Mouse (Mus musculus): ENCODE measurements around the gene Triap1. TPM values are rescaled to one million over a fixed set of nuclear protein-coding genes. Genes with fewer than 3 reads are reported as not detected.

Gene Triap1
- polyA plus RNA-seq, 1 experiment from 2014 or later, result 60.0 TPM

DNA sequence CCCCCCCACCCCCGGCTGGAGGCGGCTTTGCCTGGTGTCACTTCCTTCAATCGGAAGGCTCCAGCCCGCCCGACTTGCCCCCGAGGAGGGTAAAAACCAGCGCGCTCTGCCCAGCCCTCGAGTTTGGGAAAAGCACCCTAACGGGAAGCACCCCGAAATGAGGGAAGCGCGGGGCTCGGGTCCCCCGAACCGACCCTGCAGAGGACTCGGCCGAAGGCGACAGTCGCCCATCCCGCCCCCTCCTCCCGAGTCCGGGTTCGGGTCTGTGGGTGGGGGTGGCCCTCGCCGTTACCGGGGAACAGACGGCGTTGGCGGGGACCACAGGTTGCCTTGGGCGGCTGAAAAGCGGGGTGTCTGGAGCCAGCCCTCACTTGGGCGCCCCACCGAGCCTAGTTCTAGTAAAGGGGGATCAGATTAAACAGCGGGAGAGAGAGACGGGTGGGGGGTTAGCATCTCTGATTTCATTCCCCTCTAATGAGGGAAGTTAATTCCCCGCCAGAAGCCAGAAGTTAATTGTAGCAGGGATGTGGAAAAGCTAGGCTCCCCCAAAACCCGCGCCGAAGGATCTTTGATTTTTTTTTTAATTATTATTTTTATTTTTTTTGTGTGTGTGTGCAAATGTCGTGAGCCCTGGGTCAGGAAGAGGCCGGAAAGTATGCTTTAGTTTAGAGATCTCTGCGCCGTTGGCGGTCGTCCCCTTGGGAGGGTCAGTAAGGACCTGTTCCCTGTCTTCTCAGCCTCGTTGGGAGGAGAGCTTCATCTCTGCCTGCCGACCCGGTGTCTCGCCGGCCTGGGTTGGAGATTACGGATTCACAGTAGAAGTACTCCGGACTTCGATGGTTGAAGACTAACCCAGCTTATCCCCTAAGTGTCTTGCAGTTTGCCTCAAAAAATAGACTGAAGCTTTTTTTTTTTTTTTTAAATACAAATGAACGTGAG is 13.1 kb upstream of the Triap1 start:
- Histone ChIP-seq H3K9ac (ENCODE audit: low read depth, low read length) (peak overlapping the region; percentile 94), H3K4me3 (ENCODE audit: low read depth, low read length) (peak overlapping the region; percentile 86), H3K27me3 (ENCODE audit: control insufficient read depth, insufficient read depth, low read length) (no peaks in the 10 kb centered on the region), H3K9me3 (ENCODE audit: control insufficient read depth, low read length) (no peaks in the 10 kb centered on the region), H3K27ac (ENCODE audit: low read depth, low read length) (peak overlapping the region; percentile 87), H3K36me3 (ENCODE audit: control insufficient read depth, insufficient read depth, low read length) (no peaks in the 10 kb centered on the region), H3K4me1 (replicated peaks; ENCODE audit: control insufficient read depth, insufficient read depth, low read length) (0 out of 2 replicates have a peak, but pooled peaks cover 6% of the 10 kb centered on the region), H3K4me2 (replicated peaks; ENCODE audit: low read depth, low read length) (peak overlapping the region; percentile 62)
- WGBS, result 1% methylated on average over 46 of the region's 55 CpGs
- ATAC-seq (ENCODE audit: low FRiP score) (peak; percentile 36; the same call in 1 of the 2 replicates), DNase-seq (ENCODE audit: low spot score) (peak; percentile 50)

DNA sequence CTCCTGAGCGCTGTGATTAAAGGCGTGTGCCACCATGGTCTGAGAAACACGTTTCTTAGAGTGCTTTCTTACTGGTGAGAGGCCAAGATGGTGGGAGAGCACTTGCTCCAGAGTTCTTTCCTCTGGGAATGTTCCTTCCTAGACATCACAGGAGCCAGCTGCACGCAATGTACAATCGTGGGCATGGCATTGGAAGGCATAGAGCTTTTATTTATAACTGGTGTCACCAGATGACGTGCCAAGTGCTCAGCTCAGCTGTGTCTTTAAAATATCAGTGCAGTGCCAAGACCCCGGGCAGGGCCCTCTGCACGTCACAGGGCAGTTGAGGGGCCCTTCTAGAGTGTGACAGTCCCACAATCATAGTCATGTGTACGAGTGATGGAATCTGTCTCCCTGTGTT is 10.1 kb upstream of the Triap1 start:
- 92% methylated on average over 9 of the region's 9 CpGs for WGBS

DNA sequence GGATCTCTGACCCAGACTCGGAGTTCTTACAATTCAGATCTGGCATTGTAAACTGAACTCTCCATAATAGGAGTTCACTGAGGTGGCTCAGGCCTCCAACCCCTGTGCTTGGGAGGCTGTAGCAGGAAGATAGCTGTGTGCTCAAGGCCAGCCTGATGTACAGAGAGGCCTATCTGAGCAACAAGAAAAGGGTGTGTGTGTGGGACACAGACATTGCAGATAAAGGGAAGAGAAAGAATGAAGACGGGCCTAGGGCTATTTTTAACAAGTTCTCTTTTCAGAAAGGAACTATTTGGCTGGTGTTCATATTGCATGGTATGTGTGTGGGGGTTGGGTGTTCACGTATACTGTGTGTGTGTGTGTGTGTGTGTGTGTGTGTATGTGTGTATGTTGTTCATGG is 7.4 kb upstream of the Triap1 start:
- H3K36me3 ChIP-seq (ENCODE audit: control insufficient read depth, insufficient read depth, low read length), result peaks cover 14% of the 10 kb centered on the region; the same call in 1 of the 2 replicates
- WGBS, result 92% methylated on average over 3 of the region's 3 CpGs

More for the DNA sequence above, 10.1 kb upstream of the Triap1 start:
- no peak overlapping the region; the same call in 1 of the 2 replicates for H3K4me3 ChIP-seq (ENCODE audit: low read depth, low read length)
- H3K9ac ChIP-seq (ENCODE audit: low read depth, low read length), result no peak overlapping the region
- H3K27ac ChIP-seq (ENCODE audit: low read depth, low read length), result no peak overlapping the region
- H3K4me1 ChIP-seq (replicated peaks; ENCODE audit: control insufficient read depth, insufficient read depth, low read length), result 0 out of 2 replicates have a peak, but pooled peaks cover 6% of the 10 kb centered on the region
- no peak for ATAC-seq (ENCODE audit: low FRiP score)
- peaks cover 14% of the 10 kb centered on the region; the same call in 1 of the 2 replicates for H3K36me3 ChIP-seq (ENCODE audit: control insufficient read depth, insufficient read depth, low read length)
- H3K4me2 ChIP-seq (replicated peaks; ENCODE audit: low read depth, low read length), result no peak overlapping the region; the same call in 1 of the 2 replicates
- H3K9me3 ChIP-seq (ENCODE audit: control insufficient read depth, low read length), result no peaks in the 10 kb centered on the region
- no peaks in the 10 kb centered on the region for H3K27me3 ChIP-seq (ENCODE audit: control insufficient read depth, insufficient read depth, low read length)
- no peak for DNase-seq (ENCODE audit: low spot score)

DNA sequence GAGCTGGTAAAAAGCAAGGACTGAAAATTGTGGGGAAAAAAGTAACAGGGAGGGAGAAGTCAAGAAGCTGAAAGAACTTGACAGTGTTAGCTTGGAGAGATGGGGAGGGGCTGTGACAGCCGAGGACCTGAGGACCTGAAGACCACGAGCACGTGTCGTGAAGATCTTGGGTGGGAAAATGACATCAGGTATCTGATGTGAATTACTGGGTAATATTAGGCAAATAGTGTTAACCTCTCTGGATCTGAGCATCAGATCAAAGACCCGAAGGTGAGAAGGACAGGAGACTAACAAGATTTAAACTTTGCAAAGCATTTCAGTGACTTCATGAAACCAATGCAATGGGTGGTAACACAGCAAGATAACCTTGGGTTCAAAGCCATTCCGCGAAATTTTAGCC is 1.0 kb upstream of the Triap1 start:
- ATAC-seq (ENCODE audit: low FRiP score) (no peak), DNase-seq (ENCODE audit: low spot score) (no peak)
- Histone ChIP-seq H3K4me3 (ENCODE audit: low read depth, low read length) (peak overlapping the region; percentile 85), H3K4me1 (replicated peaks; ENCODE audit: control insufficient read depth, insufficient read depth, low read length) (peaks cover 4% of the 10 kb centered on the region; the same call in 1 of the 2 replicates), H3K27me3 (ENCODE audit: control insufficient read depth, insufficient read depth, low read length) (no peaks in the 10 kb centered on the region), H3K27ac (ENCODE audit: low read depth, low read length) (no peak overlapping the region), H3K36me3 (ENCODE audit: control insufficient read depth, insufficient read depth, low read length) (peaks cover 12% of the 10 kb centered on the region; the same call in 1 of the 2 replicates), H3K9ac (ENCODE audit: low read depth, low read length) (no peak overlapping the region), H3K4me2 (replicated peaks; ENCODE audit: low read depth, low read length) (peak overlapping the region; percentile 66), H3K9me3 (ENCODE audit: control insufficient read depth, low read length) (no peaks in the 10 kb centered on the region)
- WGBS, result 34% methylated on average over 7 of the region's 7 CpGs

More for the DNA sequence above, 7.4 kb upstream of the Triap1 start:
- DNase-seq (ENCODE audit: low spot score) (no peak), ATAC-seq (ENCODE audit: low FRiP score) (no peak)
- 0 out of 2 replicates have a peak, but pooled peaks cover 4% of the 10 kb centered on the region for H3K4me1 ChIP-seq (replicated peaks; ENCODE audit: control insufficient read depth, insufficient read depth, low read length)
- H3K4me3 ChIP-seq (ENCODE audit: low read depth, low read length), result no peak overlapping the region
- no peak overlapping the region for H3K4me2 ChIP-seq (replicated peaks; ENCODE audit: low read depth, low read length)
- H3K9me3 ChIP-seq (ENCODE audit: control insufficient read depth, low read length), result no peaks in the 10 kb centered on the region
- no peaks in the 10 kb centered on the region for H3K27me3 ChIP-seq (ENCODE audit: control insufficient read depth, insufficient read depth, low read length)
- no peak overlapping the region for H3K9ac ChIP-seq (ENCODE audit: low read depth, low read length)
- H3K27ac ChIP-seq (ENCODE audit: low read depth, low read length), result no peak overlapping the region

DNA sequence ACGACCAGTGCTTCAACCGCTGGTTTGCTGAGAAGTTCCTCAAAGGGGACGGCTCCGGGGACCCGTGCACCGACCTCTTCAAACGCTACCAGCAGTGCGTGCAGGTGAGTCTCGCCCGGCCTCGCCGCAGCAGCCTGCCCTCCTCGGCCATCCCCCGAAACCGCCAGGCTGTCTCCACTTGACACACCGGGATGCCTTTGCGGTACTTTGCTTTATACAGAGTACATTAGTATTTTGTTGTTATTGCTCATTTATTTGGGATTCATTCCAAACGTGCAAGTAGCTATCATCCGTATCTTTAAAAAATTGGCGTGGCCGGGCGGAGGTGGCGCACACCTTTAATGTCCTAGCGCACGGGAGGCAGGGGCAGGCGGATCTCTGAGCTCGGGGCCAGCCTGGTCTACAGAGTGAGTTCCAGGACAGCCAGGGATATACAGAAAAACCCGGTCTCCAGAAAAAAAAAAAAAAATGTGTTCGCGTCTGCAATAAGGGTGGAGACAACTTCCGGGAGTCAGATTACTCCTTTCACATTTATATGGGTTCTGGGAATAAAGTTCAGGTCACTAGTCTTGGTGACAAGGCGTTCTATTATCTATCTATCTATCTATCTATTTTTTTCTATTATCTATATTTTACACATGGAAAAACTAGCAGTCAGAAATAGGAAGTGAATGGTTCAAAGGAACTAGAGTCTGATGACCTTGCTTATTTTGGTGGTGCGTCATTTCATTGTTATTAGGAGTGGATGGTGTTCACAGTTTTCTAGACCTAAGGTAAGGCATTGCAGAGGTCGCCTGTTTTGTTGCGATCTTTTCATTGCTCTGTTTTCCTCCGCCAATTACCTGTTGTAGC is 515 bp downstream of the Triap1 start:
- Histone ChIP-seq H3K4me3 (ENCODE audit: low read depth, low read length) (peak overlapping the region; percentile 85), H3K9ac (ENCODE audit: low read depth, low read length) (peak overlapping the region; percentile 74), H3K4me1 (replicated peaks; ENCODE audit: control insufficient read depth, insufficient read depth, low read length) (peaks cover 4% of the 10 kb centered on the region; the same call in 1 of the 2 replicates), H3K27ac (ENCODE audit: low read depth, low read length) (peak overlapping the region; percentile 61), H3K27me3 (ENCODE audit: control insufficient read depth, insufficient read depth, low read length) (no peaks in the 10 kb centered on the region), H3K36me3 (ENCODE audit: control insufficient read depth, insufficient read depth, low read length) (peaks cover 15% of the 10 kb centered on the region), H3K4me2 (replicated peaks; ENCODE audit: low read depth, low read length) (peak overlapping the region; percentile 66), H3K9me3 (ENCODE audit: control insufficient read depth, low read length) (no peaks in the 10 kb centered on the region)
- DNase-seq (ENCODE audit: low spot score) (no peak), ATAC-seq (ENCODE audit: low FRiP score) (peak; percentile 76)
- 12% methylated on average over 36 of the region's 36 CpGs for WGBS

DNA sequence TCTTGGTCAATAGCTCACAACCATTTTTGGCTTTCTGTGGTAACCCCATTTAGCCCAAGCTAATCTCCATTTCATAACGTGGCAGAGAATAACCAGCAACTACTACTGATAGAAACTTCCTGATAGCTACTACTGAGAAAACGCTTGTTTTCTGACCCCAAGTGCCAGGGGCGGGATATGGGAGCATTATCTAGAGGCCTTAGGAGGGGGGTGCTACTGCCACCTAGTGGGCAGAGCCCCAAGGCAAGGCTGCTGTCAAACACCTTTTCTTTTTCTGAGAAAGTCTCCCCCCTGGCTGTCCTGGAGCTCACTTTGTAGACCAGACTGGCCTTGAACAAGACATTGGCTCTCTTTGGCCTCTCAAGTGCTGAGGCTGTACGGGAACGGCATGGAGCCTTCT is 6.5 kb downstream of the Triap1 start:
- 8% methylated on average over 5 of the region's 5 CpGs for WGBS
- H3K4me2 ChIP-seq (replicated peaks; ENCODE audit: low read depth, low read length), result peak overlapping the region; percentile 81
- no peaks in the 10 kb centered on the region for H3K9me3 ChIP-seq (ENCODE audit: control insufficient read depth, low read length)
- DNase-seq (ENCODE audit: low spot score) (peak; percentile 88), ATAC-seq (ENCODE audit: low FRiP score) (no peak)
- no peaks in the 10 kb centered on the region for H3K27me3 ChIP-seq (ENCODE audit: control insufficient read depth, insufficient read depth, low read length)
- H3K4me1 ChIP-seq (replicated peaks; ENCODE audit: control insufficient read depth, insufficient read depth, low read length), result peaks cover 3% of the 10 kb centered on the region; the same call in 1 of the 2 replicates
- H3K36me3 ChIP-seq (ENCODE audit: control insufficient read depth, insufficient read depth, low read length), result peaks cover 15% of the 10 kb centered on the region
- H3K4me3 ChIP-seq (ENCODE audit: low read depth, low read length), result peak overlapping the region; percentile 90
- H3K9ac ChIP-seq (ENCODE audit: low read depth, low read length), result no peak overlapping the region
- no peak overlapping the region for H3K27ac ChIP-seq (ENCODE audit: low read depth, low read length)

DNA sequence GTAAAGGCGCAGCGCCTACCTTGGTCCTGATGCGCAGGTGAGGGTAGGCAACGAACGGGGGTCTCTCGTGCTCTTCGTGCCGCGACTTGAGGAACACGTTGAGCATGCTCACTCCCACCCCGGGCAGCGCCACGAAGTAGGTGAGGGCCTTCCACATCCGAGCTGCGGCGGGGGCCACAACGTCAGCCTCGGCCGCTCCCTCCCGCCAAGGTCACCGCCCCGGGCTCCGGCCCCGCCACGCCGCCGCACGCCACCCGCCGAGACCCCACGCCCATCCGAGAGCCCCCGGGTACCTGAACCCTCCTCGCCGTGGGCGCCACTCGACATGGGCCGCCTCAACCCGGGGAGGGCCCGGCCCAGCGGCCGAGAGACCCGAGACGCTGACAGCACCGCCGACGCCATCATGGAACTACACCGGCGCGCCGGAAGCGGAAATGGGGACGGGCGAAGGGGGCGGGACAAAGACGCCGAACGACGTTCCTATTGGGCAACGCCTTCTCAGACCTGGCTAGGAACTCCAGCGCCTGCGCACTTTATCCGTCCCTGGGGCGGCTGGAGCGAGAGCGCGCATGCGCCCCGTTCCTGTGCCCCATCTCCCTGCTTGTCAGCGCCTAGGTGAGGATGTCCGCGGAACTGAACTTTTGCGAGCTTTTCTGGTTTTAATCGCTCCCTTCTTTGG is 7.7 kb downstream of the Triap1 start, which contains the start of gene Cox6a1:
Cox6a1 (minus strand) TSS at position 436 of the 679 bp plus-strand sequence.
- peak; percentile 100 for DNase-seq (ENCODE audit: low spot score)
- peak; percentile 92 for ATAC-seq (ENCODE audit: low FRiP score)
- WGBS, result under 1% methylated on average over 46 of the region's 74 CpGs

DNA sequence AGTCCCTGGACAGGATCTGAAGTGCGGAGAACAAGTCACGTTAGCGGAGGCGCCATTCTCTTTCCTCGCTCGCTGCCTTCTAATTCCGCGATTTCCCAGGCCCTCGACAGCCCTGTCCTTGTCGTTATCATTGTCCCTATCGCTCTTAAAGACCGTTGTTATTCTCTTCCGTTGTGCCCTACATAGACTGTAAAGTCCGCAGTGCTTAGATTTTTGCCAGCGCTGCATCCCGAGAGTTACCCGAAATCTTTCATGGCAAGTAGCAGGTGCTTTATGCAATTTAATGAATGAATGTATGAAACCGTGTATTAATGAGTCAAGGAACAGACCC is 8.2 kb downstream of the Triap1 start:
- 1% methylated on average over 18 of the region's 18 CpGs for WGBS
- Histone ChIP-seq H3K9ac (ENCODE audit: low read depth, low read length) (peak overlapping the region; percentile 70), H3K4me2 (replicated peaks; ENCODE audit: low read depth, low read length) (peak overlapping the region; percentile 81), H3K9me3 (ENCODE audit: control insufficient read depth, low read length) (no peaks in the 10 kb centered on the region), H3K4me1 (replicated peaks; ENCODE audit: control insufficient read depth, insufficient read depth, low read length) (peaks cover 3% of the 10 kb centered on the region; the same call in 1 of the 2 replicates), H3K27ac (ENCODE audit: low read depth, low read length) (peak overlapping the region; percentile 72), H3K27me3 (ENCODE audit: control insufficient read depth, insufficient read depth, low read length) (no peaks in the 10 kb centered on the region), H3K36me3 (ENCODE audit: control insufficient read depth, insufficient read depth, low read length) (peaks cover 7% of the 10 kb centered on the region), H3K4me3 (ENCODE audit: low read depth, low read length) (peak overlapping the region; percentile 90)
- DNase-seq (ENCODE audit: low spot score) (no peak), ATAC-seq (ENCODE audit: low FRiP score) (peak; percentile 42; the same call in 1 of the 2 replicates)

More for the DNA sequence above, 7.7 kb downstream of the Triap1 start, which contains the start of gene Cox6a1:
- H3K9me3 ChIP-seq (ENCODE audit: control insufficient read depth, low read length), result no peaks in the 10 kb centered on the region
- H3K27ac ChIP-seq (ENCODE audit: low read depth, low read length), result peak within 1 kb of the TSS; percentile 72
- peak within 1 kb of the TSS; percentile 90 for H3K4me3 ChIP-seq (ENCODE audit: low read depth, low read length)
- peaks cover 3% of the 10 kb centered on the region; the same call in 1 of the 2 replicates for H3K4me1 ChIP-seq (replicated peaks; ENCODE audit: control insufficient read depth, insufficient read depth, low read length)
- peaks cover 7% of the 10 kb centered on the region for H3K36me3 ChIP-seq (ENCODE audit: control insufficient read depth, insufficient read depth, low read length)
- no peaks in the 10 kb centered on the region for H3K27me3 ChIP-seq (ENCODE audit: control insufficient read depth, insufficient read depth, low read length)
- H3K4me2 ChIP-seq (replicated peaks; ENCODE audit: low read depth, low read length), result peak within 1 kb of the TSS; percentile 81
- peak within 1 kb of the TSS; percentile 79 for H3K9ac ChIP-seq (ENCODE audit: low read depth, low read length)

All from hindbrain, embryonic 11.5 days (tissue).